ENCODE assay signal across 8 mouse cellular contexts in the genomic region with DNA sequence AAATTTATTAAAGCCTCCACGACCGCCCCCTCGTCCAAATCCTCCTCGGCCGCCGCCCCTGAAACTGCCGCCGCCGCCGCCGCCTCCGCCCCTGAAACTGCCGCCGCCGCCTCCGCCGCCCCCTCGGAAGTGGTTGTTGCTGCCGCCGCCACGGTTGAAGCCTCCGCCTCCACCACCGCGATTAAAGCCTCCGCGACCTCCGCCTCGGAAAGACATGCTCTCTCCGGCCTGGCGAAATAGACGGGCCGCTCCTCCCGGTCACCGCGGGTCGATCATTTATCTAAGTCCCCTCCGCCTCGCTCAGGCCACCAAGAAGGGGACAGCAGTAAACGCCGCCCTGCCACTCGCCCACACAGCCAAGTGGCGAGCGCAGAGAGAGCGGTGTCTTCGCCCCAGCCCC. TPM values are rescaled to one million over a fixed set of nuclear protein-coding genes. Genes with fewer than 3 reads are reported as not detected.
DNase-seq lines count a peak whose midpoint lies in the region; ATAC-seq and TF ChIP-seq lines count a peak whose summit lies in the region.

No protein-coding gene starts in this region.

- peak; percentile 39 for DNase-seq in left cerebral cortex, postnatal 4 days
- DNase-seq in left cerebral cortex, postnatal 25 days (ENCODE audit: low spot score in 2 of 2) = no peak
- DNase-seq in frontal cortex, postnatal 10 days (ENCODE audit: low spot score in 2 of 2) = no peak
- DNase-seq in retina, embryonic 14.5 days (ENCODE audit: low spot score) = no peak

- no peaks in the 10 kb centered on the region for H3K9me3 ChIP-seq in heart, embryonic 16.5 days (replicated peaks; ENCODE audit: control insufficient read depth, low read length)
- no peaks in the 10 kb centered on the region for H3K9me3 ChIP-seq in liver, embryonic 12.5 days (replicated peaks)

- peaks cover 9% of the 10 kb centered on the region; the same call in 1 of the 2 replicates for H3K36me3 ChIP-seq in heart, embryonic 16.5 days (ENCODE audit: control insufficient read depth, insufficient read depth)
- H3K36me3 ChIP-seq in liver, embryonic 12.5 days = peaks cover 34% of the 10 kb centered on the region
- H3K36me3 ChIP-seq in myocyte (ENCODE audit: control insufficient read depth, insufficient read depth) = no peaks in the 10 kb centered on the region

- TF ChIP-seq POLR2A in myocyte (IDR thresholded peaks at IDR 0.05; ENCODE audit: insufficient read length, low read depth) = no peak

- peak overlapping the region; percentile 42 for H3ac ChIP-seq in myocyte (ENCODE audit: control insufficient read depth, insufficient read length)

- H3K79me2 ChIP-seq in myocyte (ENCODE audit: control insufficient read depth, insufficient read depth) = peaks cover 40% of the 10 kb centered on the region

- H3K4me1 ChIP-seq in brown adipose tissue, adult 24 weeks (ENCODE audit: control insufficient read depth, insufficient read depth, insufficient read length, low read length) = no peaks in the 10 kb centered on the region
- H3K4me1 ChIP-seq in heart, embryonic 16.5 days (ENCODE audit: control insufficient read depth, insufficient read depth, low read length) = peaks cover 14% of the 10 kb centered on the region
- peaks cover 33% of the 10 kb centered on the region for H3K4me1 ChIP-seq in liver, embryonic 12.5 days

- peak overlapping the region; percentile 82 for H3K4me3 ChIP-seq in brown adipose tissue, adult 24 weeks (ENCODE audit: insufficient read depth, low read depth, low read length)
- peak overlapping the region; percentile 97 for H3K4me3 ChIP-seq in heart, embryonic 16.5 days (ENCODE audit: low read length)
- H3K4me3 ChIP-seq in liver, embryonic 12.5 days = peak overlapping the region; percentile 82
- H3K4me3 ChIP-seq in myocyte = peak overlapping the region; percentile 91

- intact Hi-C loops in left cerebral cortex, postnatal 4 days (cut with DNase I) = no loop called here
- intact Hi-C loops in left cerebral cortex, postnatal 25 days (cut with DNase I) = loop anchor here (1.0 to 5.0 kb wide), 3 partner anchors 48 to 230 kb away; a partner anchor contains a TSS

- peak overlapping the region; percentile 87 for H3K9ac ChIP-seq in heart, embryonic 16.5 days (ENCODE audit: low read length)
- H3K9ac ChIP-seq in liver, embryonic 12.5 days = peak overlapping the region; percentile 78

- H3K27ac ChIP-seq in brown adipose tissue, adult 24 weeks (replicated peaks; ENCODE audit: low read depth, low read length) = peak overlapping the region; percentile 82
- H3K27ac ChIP-seq in heart, embryonic 16.5 days (ENCODE audit: low read length) = peak overlapping the region; percentile 94
- peak overlapping the region; percentile 88 for H3K27ac ChIP-seq in liver, embryonic 12.5 days

- ATAC-seq in heart, embryonic 16.5 days (replicated peaks; ENCODE audit: extremely low read depth, insufficient read depth, low FRiP score) = no peak; the same call in 1 of the 2 replicates
- peak; percentile 5; the same call in 1 of the 2 replicates for ATAC-seq in liver, embryonic 12.5 days

- H3K27me3 ChIP-seq in heart, embryonic 16.5 days (ENCODE audit: control insufficient read depth, insufficient read depth, low read length) = no peaks in the 10 kb centered on the region
- H3K27me3 ChIP-seq in liver, embryonic 12.5 days (replicated peaks) = peaks cover 13% of the 10 kb centered on the region; the same call in 1 of the 2 replicates
- H3K27me3 ChIP-seq in myocyte (ENCODE audit: control insufficient read depth, insufficient read depth, insufficient read length) = no peaks in the 10 kb centered on the region

- H3K4me2 ChIP-seq in heart, embryonic 16.5 days (ENCODE audit: low read depth, low read length) = peak overlapping the region; percentile 95
- peak overlapping the region; percentile 86 for H3K4me2 ChIP-seq in liver, embryonic 12.5 days
- peak overlapping the region; percentile 87 for H3K4me2 ChIP-seq in myocyte (ENCODE audit: low read depth)

- WGBS in heart, embryonic 16.5 days = under 1% methylated on average over 45 of the region's 45 CpGs
- under 1% methylated on average over 45 of the region's 45 CpGs for WGBS in liver, embryonic 12.5 days (ENCODE audit: insufficient replicate concordance)

TF ChIP-seq in myocyte, 11 proteins besides CTCF, POLR2A, EP300 and RAD21:
- TF ChIP-seq SRF (IDR thresholded peaks at IDR 0.05; ENCODE audit: control insufficient read depth, insufficient read length, low read depth) (no peak), MYOG (IDR thresholded peaks at IDR 0.05; ENCODE audit: control insufficient read depth in 1 of 3, insufficient read depth in 1 of 3, insufficient read length in 2 of 3, low read depth in 2 of 3) (no peak), CEBPB (IDR thresholded peaks at IDR 0.05; ENCODE audit: insufficient read depth, poor library complexity, severe bottlenecking) (no peak), TCF12 (IDR thresholded peaks at IDR 0.05; ENCODE audit: insufficient read depth, poor library complexity, severe bottlenecking) (no peak), REST (IDR thresholded peaks at IDR 0.05; ENCODE audit: insufficient read depth, insufficient read length) (no peak), MYOD1 (IDR thresholded peaks at IDR 0.05; ENCODE audit: control insufficient read depth in 1 of 3, insufficient read length in 2 of 3, low read depth in 2 of 3) (no peak), TCF3 (IDR thresholded peaks at IDR 0.05; ENCODE audit: insufficient read length, low read depth) (no peak), MAX (IDR thresholded peaks at IDR 0.05; ENCODE audit: low read depth) (no peak)

RNA-seq across cellular contexts. Expression of a gene that starts 0.6 kb away (rescaled TPM):
- 10 to 100 TPM; 48.5 to 49.7 TPM for total RNA-seq in left cerebral cortex, postnatal 4 days (2021)
- 10 to 100 TPM; 35.9 to 44.2 TPM for total RNA-seq in left cerebral cortex, postnatal 25 days (2021)
- 15.3 and 17.7 TPM in 2 replicates for polyA plus RNA-seq in brown adipose tissue, adult 24 weeks (2012; ENCODE audit: insufficient read depth, insufficient read length, missing spikeins)
- 35.0 and 42.0 TPM in 2 replicates for polyA plus RNA-seq in heart, embryonic 16.5 days (2015; fragmentation: Nextera tagmentation; extraction: Ambion mirVana)
- polyA plus RNA-seq in liver, embryonic 12.5 days (2016; fragmentation: Nextera tagmentation; extraction: Ambion mirVana) = 125 and 131 TPM in 2 replicates
- 89.0 TPM for polyA plus RNA-seq in myocyte (2012; fragmentation: generic; extraction: Trizol)

RNA-seq across cellular contexts. Expression of a gene that starts 5.1 kb away (rescaled TPM):
- not detected for total RNA-seq in left cerebral cortex, postnatal 4 days (2021)
- not detected for total RNA-seq in left cerebral cortex, postnatal 25 days (2021)
- polyA plus RNA-seq in brown adipose tissue, adult 24 weeks (2012; ENCODE audit: insufficient read depth, insufficient read length, missing spikeins) = not detected in 2 replicates
- 2.3 and 2.5 TPM in 2 replicates for polyA plus RNA-seq in heart, embryonic 16.5 days (2015; fragmentation: Nextera tagmentation; extraction: Ambion mirVana)
- polyA plus RNA-seq in liver, embryonic 12.5 days (2016; fragmentation: Nextera tagmentation; extraction: Ambion mirVana) = 86.6 and 90.7 TPM in 2 replicates
- polyA plus RNA-seq in myocyte (2012; fragmentation: generic; extraction: Trizol) = not detected

RNA-seq across cellular contexts. Expression of a gene that starts 8.2 kb away (rescaled TPM):
- 1 to 10 TPM; 1.2 to 1.4 TPM for total RNA-seq in left cerebral cortex, postnatal 4 days (2021)
- total RNA-seq in left cerebral cortex, postnatal 25 days (2021) = 1 to 10 TPM in 1 of 2 experiments, under 1 TPM in 1; 0.53 to 1.1 TPM
- polyA plus RNA-seq in brown adipose tissue, adult 24 weeks (2012; ENCODE audit: insufficient read depth, insufficient read length, missing spikeins) = not detected in 2 replicates
- polyA plus RNA-seq in heart, embryonic 16.5 days (2015; fragmentation: Nextera tagmentation; extraction: Ambion mirVana) = 0.08 TPM in 1 of 2 replicates, not detected in the other
- polyA plus RNA-seq in liver, embryonic 12.5 days (2016; fragmentation: Nextera tagmentation; extraction: Ambion mirVana) = 0.04 TPM in 1 of 2 replicates, not detected in the other
- polyA plus RNA-seq in myocyte (2012; fragmentation: generic; extraction: Trizol) = not detected

RNA-seq across cellular contexts. Expression of a gene that starts 26.8 kb away (rescaled TPM):
- total RNA-seq in left cerebral cortex, postnatal 4 days (2021) = under 1 TPM in 1 of 2 experiments, not detected in 1; 0.20 TPM
- total RNA-seq in left cerebral cortex, postnatal 25 days (2021) = under 1 TPM in 1 of 2 experiments, not detected in 1; 0.18 TPM
- polyA plus RNA-seq in brown adipose tissue, adult 24 weeks (2012; ENCODE audit: insufficient read depth, insufficient read length, missing spikeins) = not detected in 2 replicates
- polyA plus RNA-seq in heart, embryonic 16.5 days (2015; fragmentation: Nextera tagmentation; extraction: Ambion mirVana) = not detected in 2 replicates
- polyA plus RNA-seq in liver, embryonic 12.5 days (2016; fragmentation: Nextera tagmentation; extraction: Ambion mirVana) = not detected in 2 replicates
- polyA plus RNA-seq in myocyte (2012; fragmentation: generic; extraction: Trizol) = not detected

RNA-seq across cellular contexts. Expression of a gene that starts 47.8 kb away (rescaled TPM):
- 10 to 100 TPM; 14.3 to 19.0 TPM for total RNA-seq in left cerebral cortex, postnatal 4 days (2021)
- 10 to 100 TPM; 15.4 to 18.9 TPM for total RNA-seq in left cerebral cortex, postnatal 25 days (2021)
- 62.0 and 68.4 TPM in 2 replicates for polyA plus RNA-seq in brown adipose tissue, adult 24 weeks (2012; ENCODE audit: insufficient read depth, insufficient read length, missing spikeins)
- polyA plus RNA-seq in heart, embryonic 16.5 days (2015; fragmentation: Nextera tagmentation; extraction: Ambion mirVana) = 65.8 and 76.6 TPM in 2 replicates
- polyA plus RNA-seq in liver, embryonic 12.5 days (2016; fragmentation: Nextera tagmentation; extraction: Ambion mirVana) = 107 and 112 TPM in 2 replicates
- polyA plus RNA-seq in myocyte (2012; fragmentation: generic; extraction: Trizol) = 31.3 TPM

Comparison
In these comparisons a context has a peak if more than half of its experiments do, and no peak if none do; other contexts are left out.
1. RNA of a gene that starts 5.1 kb away (polyA plus RNA-seq): 86.6 to 90.7 TPM in liver, embryonic 12.5 days; 2.3 to 2.5 TPM in heart, embryonic 16.5 days, not detected in brown adipose tissue, adult 24 weeks and not detected in myocyte (single experiment); every median in the first group is over 10 times any median in the second.
2. Peak in every context shown above with its lines, with median percentiles within 50 percentile points of each other: H3K27ac ChIP-seq, H3K4me3 ChIP-seq and H3K4me2 ChIP-seq.